Comparison of ENCODE assay signal across 9 mouse cellular contexts in genomic region chr6:101550501-101551268, GRCm38 (mm10).
A peak's percentile ranks its signal among the peaks of the same experiment; 100 is the strongest.
DNase-seq lines count a peak whose midpoint lies in the region; ATAC-seq and TF ChIP-seq lines count a peak whose summit lies in the region.
"Had no signal": no experiment of that assay in that cellular context is flagged by ENCODE, and none has a peak within 500 bp of the region (broad histone marks: within the 10 kb centered on the region; RNA-seq: fewer than 3 reads in every experiment).

No protein-coding gene starts in this region.

- H3K27ac ChIP-seq in embryonic facial prominence, embryonic 11.5 days (replicated peaks; ENCODE audit: low read depth, low read length): no peak overlapping the region
- H3K27ac ChIP-seq in embryonic facial prominence, embryonic 10.5 days (replicated peaks): no peak overlapping the region
- H3K27ac ChIP-seq in hindbrain, embryonic 16.5 days (ENCODE audit: low read depth, low read length): no peak overlapping the region
- H3K27ac ChIP-seq in liver, postnatal 0 days (ENCODE audit: low read depth): no peak overlapping the region
- H3K27ac ChIP-seq: liver, embryonic 13.5 days had no signal

- intact Hi-C loops in left cerebral cortex, postnatal 10 days (cut with DNase I): loop anchor here (5.0 kb wide), 1 partner anchor 67 kb away; no protein-coding TSS in a partner anchor

- no peaks in the 10 kb centered on the region for H3K36me3 ChIP-seq in embryonic facial prominence, embryonic 11.5 days (replicated peaks; ENCODE audit: control insufficient read depth, insufficient read depth, low read depth, low read length)
- no peaks in the 10 kb centered on the region for H3K36me3 ChIP-seq in embryonic facial prominence, embryonic 10.5 days (replicated peaks)
- no peaks in the 10 kb centered on the region for H3K36me3 ChIP-seq in hindbrain, embryonic 16.5 days (ENCODE audit: control insufficient read depth, insufficient read depth, low read length)
- no peaks in the 10 kb centered on the region for H3K36me3 ChIP-seq in liver, postnatal 0 days (replicated peaks; ENCODE audit: insufficient read depth, low read length)
- H3K36me3 ChIP-seq: liver, embryonic 13.5 days had no signal

- ATAC-seq in embryonic facial prominence, embryonic 11.5 days (replicated peaks; ENCODE audit: insufficient number of reproducible peaks, low FRiP score, low TSS enrichment, low read depth): 0 out of 2 replicates have a peak, but pooled peaks have one; percentile 29
- ATAC-seq in hindbrain, embryonic 16.5 days: peak; percentile 83
- no peak for ATAC-seq in liver, postnatal 0 days

- no peak for TF ChIP-seq CTCF in liver, postnatal 0 days (IDR thresholded peaks at IDR 0.05; ENCODE audit: low read depth)

- no peak for DNase-seq in embryonic facial prominence, embryonic 11.5 days (ENCODE audit: low spot score)
- DNase-seq in embryonic facial prominence, embryonic 10.5 days (ENCODE audit: low spot score): no peak
- DNase-seq in left cerebral cortex, postnatal 10 days (ENCODE audit: extremely low spot score in 1 of 2, low spot score in 2 of 2): peak; percentile 42 to 80
- DNase-seq in right cerebral cortex, postnatal 14 days: peak; percentile 44
- DNase-seq in gastrocnemius, adult 18-20 months (ENCODE audit: low spot score): no peak
- DNase-seq in urinary bladder, postnatal 14 days (ENCODE audit: low spot score): no peak
- DNase-seq in liver, postnatal 0 days: no peak
- DNase-seq: liver, embryonic 13.5 days had no signal

- no peak overlapping the region for H3K4me2 ChIP-seq in embryonic facial prominence, embryonic 11.5 days (ENCODE audit: low read depth, low read length)
- H3K4me2 ChIP-seq in hindbrain, embryonic 16.5 days (ENCODE audit: low read length): no peak overlapping the region
- no peak overlapping the region for H3K4me2 ChIP-seq in liver, postnatal 0 days (ENCODE audit: low read depth, low read length)
- H3K4me2 ChIP-seq: liver, embryonic 13.5 days had no signal

- no peaks in the 10 kb centered on the region for H3K9me3 ChIP-seq in embryonic facial prominence, embryonic 11.5 days (replicated peaks; ENCODE audit: control insufficient read depth, low read length)
- H3K9me3 ChIP-seq in embryonic facial prominence, embryonic 10.5 days: no peaks in the 10 kb centered on the region
- no peaks in the 10 kb centered on the region for H3K9me3 ChIP-seq in hindbrain, embryonic 16.5 days (ENCODE audit: control insufficient read depth, low read length)
- H3K9me3 ChIP-seq in liver, postnatal 0 days (ENCODE audit: low read length): no peaks in the 10 kb centered on the region
- H3K9me3 ChIP-seq: liver, embryonic 13.5 days had no signal

- H3K27me3 ChIP-seq in embryonic facial prominence, embryonic 11.5 days (ENCODE audit: control insufficient read depth, insufficient read depth, low read length): no peaks in the 10 kb centered on the region
- no peaks in the 10 kb centered on the region for H3K27me3 ChIP-seq in embryonic facial prominence, embryonic 10.5 days (replicated peaks; ENCODE audit: low read depth, poor library complexity, severe bottlenecking)
- no peaks in the 10 kb centered on the region for H3K27me3 ChIP-seq in hindbrain, embryonic 16.5 days (replicated peaks; ENCODE audit: control insufficient read depth, insufficient read depth, low read length)
- no peaks in the 10 kb centered on the region for H3K27me3 ChIP-seq in liver, postnatal 0 days (ENCODE audit: insufficient read depth, low read length)
- H3K27me3 ChIP-seq: liver, embryonic 13.5 days had no signal

- H3K9ac ChIP-seq in embryonic facial prominence, embryonic 11.5 days (replicated peaks; ENCODE audit: low read length): no peak overlapping the region
- H3K9ac ChIP-seq in hindbrain, embryonic 16.5 days (ENCODE audit: low read depth, low read length): no peak overlapping the region
- no peak overlapping the region for H3K9ac ChIP-seq in liver, postnatal 0 days (replicated peaks)
- H3K9ac ChIP-seq: liver, embryonic 13.5 days had no signal

- H3K4me1 ChIP-seq in embryonic facial prominence, embryonic 11.5 days (ENCODE audit: control insufficient read depth, insufficient read depth, low read length): no peaks in the 10 kb centered on the region
- peaks cover 4% of the 10 kb centered on the region; the same call in 1 of the 2 replicates for H3K4me1 ChIP-seq in embryonic facial prominence, embryonic 10.5 days
- H3K4me1 ChIP-seq in hindbrain, embryonic 16.5 days (ENCODE audit: control insufficient read depth, insufficient read depth, low read depth, low read length): no peaks in the 10 kb centered on the region; the same call in 1 of the 2 replicates
- no peaks in the 10 kb centered on the region for H3K4me1 ChIP-seq in liver, postnatal 0 days (ENCODE audit: insufficient read depth)
- H3K4me1 ChIP-seq: liver, embryonic 13.5 days had no signal

- H3K4me3 ChIP-seq in embryonic facial prominence, embryonic 11.5 days (ENCODE audit: low read depth, low read length): no peak overlapping the region
- H3K4me3 ChIP-seq in embryonic facial prominence, embryonic 10.5 days: no peak overlapping the region
- no peak overlapping the region for H3K4me3 ChIP-seq in hindbrain, embryonic 16.5 days (ENCODE audit: low read length)
- H3K4me3 ChIP-seq in liver, postnatal 0 days (ENCODE audit: low read depth, low read length): no peak overlapping the region
- H3K4me3 ChIP-seq: liver, embryonic 13.5 days had no signal

- no peak for TF ChIP-seq EP300 in liver, postnatal 0 days (IDR thresholded peaks at IDR 0.05; ENCODE audit: low read depth)

- WGBS in embryonic facial prominence, embryonic 11.5 days: 26% methylated on average over 7 of the region's 7 CpGs
- 27% methylated on average over 7 of the region's 7 CpGs for WGBS in embryonic facial prominence, embryonic 10.5 days
- WGBS in hindbrain, embryonic 16.5 days: 19% methylated on average over 7 of the region's 7 CpGs
- WGBS in liver, postnatal 0 days (ENCODE audit: insufficient replicate concordance): 42% methylated on average over 7 of the region's 7 CpGs

Comparison
In these comparisons a context has a peak if more than half of its experiments do, and no peak if none do; other contexts are left out.
1. DNase-seq: peak in left cerebral cortex, postnatal 10 days (2 of 2) and right cerebral cortex, postnatal 14 days (single experiment); none in embryonic facial prominence, embryonic 11.5 days (single experiment), embryonic facial prominence, embryonic 10.5 days (single experiment), gastrocnemius, adult 18-20 months (single experiment), urinary bladder, postnatal 14 days (single experiment) and liver, postnatal 0 days (single experiment).